Mouse (Mus musculus) lung, adult 18-20 months (tissue): Measurements from ENCODE around the gene Kcnq4.

ENCODE experiments used
- DNase-seq, 2 experiments: peaks; one replicate each; pipeline ENCODE4 v3.0.0; 2022; ENCODE audit warnings: mixed read lengths in 2 of 2

The Kcnq4 gene

GRCm38 (mm10) chr4:120721574-120721973 is 26.8 kb downstream of the Kcnq4 start:
- no peak for DNase-seq

- DNase-seq, result no peak
Measured at GRCm38 (mm10) chr4:120719152-120719551, 29.3 kb downstream of the Kcnq4 start.

DNA sequence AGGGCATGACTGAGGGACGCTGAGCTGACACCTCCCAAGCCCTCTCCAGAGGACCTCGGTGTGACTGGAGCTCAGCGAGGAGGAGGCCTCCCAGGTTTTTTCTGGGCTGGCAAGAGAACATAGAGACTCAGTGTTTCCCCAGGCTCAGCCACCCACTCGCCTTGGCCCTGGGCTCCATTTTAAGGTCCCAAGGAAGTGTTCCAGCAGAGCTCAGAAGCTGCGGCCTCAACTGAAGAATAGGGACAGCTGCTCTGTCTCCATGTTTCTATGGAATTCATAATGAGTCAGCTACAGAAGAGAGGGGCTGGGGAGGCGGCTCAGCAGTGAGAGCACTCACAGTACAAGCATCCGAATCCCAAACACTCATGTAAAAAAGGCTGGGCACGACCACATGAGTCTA is 30.8 kb downstream of the Kcnq4 start:
- no peak for DNase-seq

GRCm38 (mm10) chr4:120716765-120717164 is 31.6 kb downstream of the Kcnq4 start:
- no peak for DNase-seq

GRCm38 (mm10) chr4:120716141-120716571 is 32.3 kb downstream of the Kcnq4 start:
- DNase-seq, result peak; percentile 74 to 85

DNA sequence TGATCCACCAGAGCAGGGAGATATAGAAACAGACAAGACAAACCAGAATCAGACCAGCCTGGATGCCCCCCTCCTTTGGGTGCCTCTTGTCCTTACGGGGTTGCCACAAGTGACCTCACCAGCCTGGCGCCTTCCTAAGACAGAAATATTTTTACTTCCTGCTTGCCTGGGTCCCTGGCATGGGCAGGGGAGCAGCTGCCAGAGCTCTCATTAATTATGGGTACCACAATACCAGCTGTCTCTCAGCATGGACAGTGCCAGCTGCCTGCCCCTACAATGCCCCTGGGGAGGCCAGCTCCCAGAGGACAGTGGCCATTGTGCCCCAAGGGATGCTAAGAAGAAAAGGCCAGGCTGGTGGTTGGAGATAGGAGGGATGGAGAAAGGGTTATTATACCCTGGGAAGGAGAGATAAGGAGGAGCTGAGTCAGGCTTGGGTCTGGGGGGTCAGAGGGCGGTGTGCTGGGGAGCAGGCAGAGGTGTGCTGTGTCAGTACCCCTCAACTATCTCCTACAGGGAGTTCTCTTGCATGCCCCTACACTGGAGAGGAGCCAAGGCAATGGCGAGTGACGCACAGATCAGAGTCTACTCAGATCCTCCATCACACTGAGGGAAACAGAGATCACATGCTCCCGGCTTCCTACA is 34.4 kb downstream of the Kcnq4 start:
- DNase-seq, result no peak

- DNase-seq, result no peak
Measured at GRCm38 (mm10) chr4:120713021-120713420, 35.4 kb downstream of the Kcnq4 start.

DNA sequence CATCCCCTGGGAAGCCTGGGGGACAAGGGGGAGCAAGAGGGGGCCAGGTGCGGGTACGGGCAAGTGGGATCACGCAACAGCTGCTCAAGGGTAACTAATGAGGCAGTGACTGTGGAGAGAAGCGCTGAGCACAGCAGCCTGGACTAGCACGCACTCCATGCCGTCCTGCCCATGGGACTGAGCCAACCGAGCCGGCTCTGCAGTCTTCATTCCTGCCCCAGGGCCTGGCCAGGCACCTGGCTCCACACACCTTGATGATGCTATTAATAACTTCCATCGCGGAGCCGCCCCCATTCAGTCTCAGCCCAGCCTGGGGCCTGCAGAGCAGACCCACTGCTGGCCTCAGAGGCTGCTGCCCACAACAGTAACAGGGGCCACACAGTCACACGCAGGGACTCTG is 36.2 kb downstream of the Kcnq4 start:
- no peak for DNase-seq

GRCm38 (mm10) chr4:120702511-120702910 is 45.9 kb downstream of the Kcnq4 start:
- DNase-seq, result no peak

- DNase-seq, result no peak
Measured at GRCm38 (mm10) chr4:120702056-120702455, 46.4 kb downstream of the Kcnq4 start.

- DNase-seq, result no peak
Measured at GRCm38 (mm10) chr4:120701180-120701579, 47.2 kb downstream of the Kcnq4 start.

GRCm38 (mm10) chr4:120697799-120698484 is 50.5 kb downstream of the Kcnq4 start:
- peak in 1 of 2 experiments; percentile 11 for DNase-seq

DNA sequence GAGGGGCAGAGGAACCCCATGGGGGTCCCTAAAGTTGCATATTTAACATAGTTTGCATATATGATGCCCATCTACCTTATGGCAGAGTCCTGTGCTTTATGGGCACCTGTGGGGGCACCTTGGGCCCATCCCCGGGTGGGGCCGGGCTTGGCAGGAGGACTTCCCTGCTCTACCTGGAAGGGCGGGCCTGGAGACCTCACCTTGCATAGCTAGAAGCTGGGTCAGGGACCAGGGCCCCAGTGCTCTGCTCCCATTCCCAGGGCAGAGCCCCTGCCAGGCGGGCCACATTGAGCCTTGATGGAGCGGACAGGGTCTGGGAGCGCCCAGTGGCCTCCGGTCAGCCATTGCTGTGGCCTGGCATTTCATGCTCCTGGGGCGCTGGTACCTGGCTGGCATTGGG is 51.1 kb downstream of the Kcnq4 start:
- DNase-seq, result no peak

DNA sequence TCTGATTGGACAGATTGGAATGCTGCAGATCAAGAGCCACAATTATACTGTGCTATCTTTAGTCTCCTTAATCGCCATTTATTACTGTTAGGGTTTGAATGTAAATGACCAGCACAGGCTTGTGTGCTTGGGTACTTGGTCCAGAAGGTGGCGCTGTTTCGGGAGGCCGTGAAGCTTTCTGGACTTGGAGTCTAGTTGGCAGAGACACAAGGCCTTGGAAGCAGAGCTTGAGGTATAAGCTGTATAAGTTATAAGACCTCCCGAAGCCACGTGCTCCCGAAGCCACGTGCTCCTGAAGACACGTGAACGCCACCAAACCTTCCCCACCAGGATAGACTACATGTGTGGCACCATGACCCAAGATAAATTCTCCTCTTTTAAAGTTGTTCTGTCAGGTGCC is 55.7 kb downstream of the Kcnq4 start:
- peak; percentile 44 to 56 for DNase-seq

DNA sequence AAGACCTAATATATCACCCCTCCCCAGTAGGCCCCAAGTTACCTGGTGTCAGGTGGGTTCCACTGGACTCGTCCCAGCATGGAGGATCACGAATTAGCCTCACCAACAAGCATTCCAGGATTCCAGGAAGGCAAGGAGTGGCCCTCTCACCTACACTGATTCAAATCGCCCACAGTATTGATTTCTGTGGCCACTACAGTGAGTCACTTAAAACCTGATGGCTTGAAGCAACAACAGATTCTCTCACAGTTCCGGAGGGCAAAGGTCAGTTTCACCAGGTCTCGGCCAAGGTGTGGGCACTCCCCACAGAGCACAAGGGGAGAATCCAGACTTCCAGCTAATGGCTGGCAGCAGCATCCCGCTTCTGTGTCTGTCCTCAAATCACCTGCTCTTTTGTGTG is 59.1 kb downstream of the Kcnq4 start:
- DNase-seq, result no peak

DNA sequence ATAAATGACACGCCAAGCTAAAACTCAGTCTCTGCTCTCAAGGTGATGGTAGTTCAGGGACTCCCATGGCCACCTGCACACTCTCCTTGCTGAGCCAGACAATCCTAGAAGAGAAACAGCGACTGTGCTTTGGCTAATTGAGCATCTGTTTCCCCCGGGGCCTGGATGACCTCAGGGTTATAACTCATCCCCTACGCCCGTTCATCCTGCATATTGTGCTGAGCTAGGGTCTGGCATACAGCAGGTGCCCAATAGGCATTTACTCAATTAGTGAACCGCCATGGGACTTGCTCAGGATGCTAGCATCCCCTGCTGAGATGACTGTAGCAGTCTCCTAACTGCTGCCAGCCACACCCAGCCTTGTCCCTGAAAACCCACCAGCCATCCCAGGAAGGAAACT is 61.1 kb downstream of the Kcnq4 start:
- no peak for DNase-seq

- no peak for DNase-seq
Measured at GRCm38 (mm10) chr4:120683278-120683997, 65.0 kb downstream of the Kcnq4 start.

GRCm38 (mm10) chr4:120682168-120682567 is 66.2 kb downstream of the Kcnq4 start:
- peak; percentile 42 to 54 for DNase-seq

DNA sequence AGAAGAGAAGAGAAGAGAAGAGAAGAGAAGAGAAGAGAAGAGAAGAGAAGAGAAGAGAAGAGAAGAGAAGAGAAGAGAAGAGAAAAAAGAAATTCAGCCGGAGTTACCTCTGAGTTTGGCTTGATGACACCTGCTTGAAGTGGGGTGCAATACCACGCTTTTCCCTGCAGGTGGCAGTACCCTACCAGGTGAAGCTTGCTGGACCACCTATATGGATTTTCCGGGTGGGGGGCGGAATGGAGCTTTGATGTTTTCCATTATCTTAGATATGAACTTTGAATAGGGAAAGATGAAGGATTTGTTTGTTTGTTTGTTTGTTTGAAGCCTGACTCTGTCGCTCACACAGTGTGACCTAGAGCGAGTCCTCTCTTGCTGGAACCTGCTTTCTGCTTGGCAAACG is 67.5 kb downstream of the Kcnq4 start:
- DNase-seq, result peak in 1 of 2 experiments; percentile 34

GRCm38 (mm10) chr4:120675640-120676039 is 72.8 kb downstream of the Kcnq4 start:
- DNase-seq, result no peak

GRCm38 (mm10) chr4:120674775-120675451 is 73.5 kb downstream of the Kcnq4 start:
- no peak for DNase-seq

DNA sequence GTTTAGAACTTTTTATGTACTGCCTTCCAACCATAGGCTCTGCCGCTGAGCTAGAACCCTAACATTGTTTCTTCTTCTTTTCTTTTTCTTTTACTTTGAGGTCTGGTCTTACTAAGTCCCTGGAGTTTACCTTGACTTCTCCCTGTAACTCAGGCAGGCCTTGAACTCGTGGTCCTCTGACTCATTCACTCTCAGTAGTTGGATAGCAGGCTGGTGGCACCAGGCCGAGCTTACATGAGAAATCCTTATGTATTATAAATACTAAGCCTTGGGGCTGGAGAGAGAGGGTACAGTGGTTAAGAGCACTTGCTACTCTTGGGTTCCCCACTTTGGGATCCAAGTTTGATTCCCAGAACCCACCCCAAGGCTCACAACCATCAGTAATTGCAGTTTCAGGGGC is 74.8 kb downstream of the Kcnq4 start:
- no peak for DNase-seq

DNA sequence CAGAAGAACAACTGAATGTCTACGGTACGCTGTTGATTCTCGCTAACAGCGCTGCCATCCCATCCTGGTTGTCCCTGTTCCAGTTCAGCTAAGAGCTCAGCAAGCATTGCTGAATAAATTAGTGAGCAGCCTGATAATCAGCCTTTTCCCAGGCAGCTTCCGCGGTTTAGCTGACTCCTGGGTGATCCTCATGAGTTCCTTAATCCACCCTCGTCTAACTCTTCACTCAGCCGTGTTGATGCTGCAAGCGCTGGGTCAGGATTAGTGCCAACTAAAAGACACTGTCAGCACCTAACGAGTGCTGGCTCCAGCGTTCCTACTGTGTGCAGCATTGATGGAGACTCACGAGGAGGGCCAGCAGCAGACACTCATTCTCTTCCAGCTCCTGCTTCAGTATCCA is 77.4 kb downstream of the Kcnq4 start:
- no peak for DNase-seq
